Mouse (Mus musculus) megakaryocyte, embryonic 14.5 days (primary cell): ENCODE results near the gene Nup107. TPM values are rescaled to one million over a fixed set of nuclear protein-coding genes. Genes with fewer than 3 reads are reported as not detected.
"Not testable (repeated sequence)": the region's sequence is repeated elsewhere in the genome, so short reads cannot be mapped to it uniquely, and the experiment has no call there.

Source experiments
- H3K27me3 ChIP-seq: replicated peaks from 2 replicates; pipeline ENCODE3; 2012; ENCODE audit warnings: inconsistent platforms
- H3K36me3 ChIP-seq: replicated peaks from 2 replicates; pipeline ENCODE3; 2012; ENCODE audit warnings: low read length, inconsistent platforms, mixed read lengths
- H3K4me1 ChIP-seq: 2 replicates; pipeline ENCODE4 v1.6.1; 2012; ENCODE audit warnings: inconsistent platforms
- H3K4me3 ChIP-seq: replicated peaks from 2 replicates; pipeline ENCODE3; 2012; ENCODE audit warnings: moderate library complexity, mild to moderate bottlenecking, inconsistent platforms
- H3K9me3 ChIP-seq: 2 replicates; pipeline ENCODE4 v1.6.1; 2012; ENCODE audit warnings: inconsistent platforms
- FLI1 ChIP-seq: IDR thresholded peaks from 2 replicates; pipeline ENCODE4 v1.6.1; 2012; ENCODE audit warnings: low read length, inconsistent platforms, mixed read lengths
- GATA1 ChIP-seq: IDR thresholded peaks from 3 replicates; pipeline ENCODE4 v1.6.1; 2012; ENCODE audit warnings: mixed read lengths, low read length, inconsistent platforms, borderline replicate concordance
- polyA plus RNA-seq: library from polyadenylated mRNA; stranded (reverse); fragments of >175 nt; gene quantifications from 2 replicates; pipeline ENCODE4 v1.2.3, GENCODE M21; 2012; ENCODE audit warnings: low replicate concordance; ENCODE audit not compliant: insufficient read depth

Nup107 gene
- polyA plus RNA-seq, 1 experiment = 10.8 TPM

DNA sequence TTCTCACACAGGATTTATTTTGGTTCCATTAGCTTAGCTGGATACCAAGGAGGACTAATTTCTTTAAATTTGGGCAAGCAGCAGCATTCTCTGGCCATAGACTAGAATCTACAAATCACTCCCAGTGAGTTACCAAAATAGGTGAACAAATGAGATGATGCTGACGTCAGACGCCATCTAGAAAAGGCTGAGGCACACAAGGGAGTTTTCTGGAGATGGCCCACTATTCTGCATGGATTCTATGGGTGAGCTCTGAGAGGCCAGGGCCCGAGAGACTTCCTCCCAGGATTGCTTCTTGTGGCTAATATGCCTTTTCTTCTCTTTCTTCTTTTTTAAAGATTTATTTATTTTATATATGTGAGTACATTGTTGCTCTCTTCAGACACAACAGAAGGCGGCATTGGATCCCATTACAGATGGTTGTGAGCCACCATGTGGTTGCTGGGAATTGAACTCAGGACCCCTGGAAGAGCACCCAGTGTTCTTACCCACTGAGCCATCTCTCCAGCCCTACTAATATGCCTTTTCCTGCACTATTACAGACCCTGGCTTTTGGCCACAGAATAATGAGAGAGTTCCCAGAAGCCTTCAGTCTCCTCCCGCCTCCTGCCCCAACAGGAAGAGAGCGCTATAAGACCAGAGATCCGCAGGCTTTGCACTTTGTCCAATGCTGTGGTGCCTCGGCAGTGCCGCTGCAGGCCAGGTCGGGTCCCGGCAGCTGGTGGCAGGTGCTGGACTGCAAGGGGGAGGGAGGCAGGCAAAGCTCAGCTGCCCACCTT lies 27.2 kb downstream of the Nup107 start:
- peaks cover 90% of the 10 kb centered on the region for H3K36me3 ChIP-seq
- TF ChIP-seq FLI1 (no peak), GATA1 (no peak)
- no peaks in the 10 kb centered on the region for H3K9me3 ChIP-seq
- no peaks in the 10 kb centered on the region for H3K4me1 ChIP-seq
- H3K27me3 ChIP-seq = no peaks in the 10 kb centered on the region
- H3K4me3 ChIP-seq = no peak overlapping the region

GRCm38 (mm10) chr10:117764598-117764997 lies 27.9 kb downstream of the Nup107 start:
- Histone ChIP-seq H3K36me3 (peaks cover 90% of the 10 kb centered on the region), H3K27me3 (no peaks in the 10 kb centered on the region), H3K9me3 (no peaks in the 10 kb centered on the region), H3K4me3 (no peak overlapping the region), H3K4me1 (no peaks in the 10 kb centered on the region)
- TF ChIP-seq FLI1 (no peak), GATA1 (no peak)

DNA sequence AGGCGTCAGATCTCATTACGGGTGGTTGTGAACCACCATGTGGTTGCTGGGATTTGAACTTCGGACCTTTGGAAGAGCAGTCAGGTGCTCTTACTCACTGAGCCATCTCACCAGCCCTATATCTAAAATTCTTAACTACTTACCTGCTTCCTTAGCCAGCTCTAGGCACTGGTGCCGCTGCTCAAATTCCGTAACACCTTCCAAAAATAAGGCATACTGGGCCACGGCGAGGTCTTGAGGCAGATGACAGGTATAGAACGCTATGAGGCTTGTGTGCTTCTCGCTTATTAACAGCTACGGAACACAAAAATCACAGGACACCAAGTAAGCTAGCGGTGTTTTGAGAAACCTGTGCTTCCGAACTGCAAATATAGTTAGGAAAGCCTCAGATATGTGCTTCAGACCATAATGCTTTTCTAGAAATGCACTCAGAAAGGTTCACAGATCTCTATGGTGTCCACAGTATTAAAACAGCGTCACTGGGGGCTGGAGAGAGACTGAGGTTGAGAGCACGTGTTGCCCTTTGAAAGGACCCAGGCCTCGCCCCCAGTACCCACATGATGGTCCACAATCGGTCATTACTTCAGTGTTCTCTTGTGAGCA lies 28.8 kb downstream of the Nup107 start:
- peaks cover 95% of the 10 kb centered on the region for H3K36me3 ChIP-seq
- H3K4me3 ChIP-seq = no peak overlapping the region
- TF ChIP-seq GATA1 (no peak), FLI1 (no peak)
- no peaks in the 10 kb centered on the region for H3K9me3 ChIP-seq
- no peaks in the 10 kb centered on the region for H3K27me3 ChIP-seq
- H3K4me1 ChIP-seq = no peaks in the 10 kb centered on the region

GRCm38 (mm10) chr10:117762966-117763365 lies 29.5 kb downstream of the Nup107 start:
- H3K36me3 ChIP-seq = peaks cover 95% of the 10 kb centered on the region
- no peak overlapping the region for H3K4me3 ChIP-seq

GRCm38 (mm10) chr10:117762281-117762830 lies 30.1 kb downstream of the Nup107 start:
- Histone ChIP-seq H3K9me3 (no peaks in the 10 kb centered on the region), H3K4me1 (no peaks in the 10 kb centered on the region), H3K36me3 (peaks cover 95% of the 10 kb centered on the region), H3K4me3 (no peak overlapping the region), H3K27me3 (no peaks in the 10 kb centered on the region)
- TF ChIP-seq GATA1 = no peak
- no peak for TF ChIP-seq FLI1

More at GRCm38 (mm10) chr10:117762966-117763365, 29.5 kb downstream of the Nup107 start:
- Histone ChIP-seq H3K27me3 (no peaks in the 10 kb centered on the region), H3K9me3 (no peaks in the 10 kb centered on the region), H3K4me1 (no peaks in the 10 kb centered on the region)
- no peak for TF ChIP-seq GATA1
- no peak for TF ChIP-seq FLI1

DNA sequence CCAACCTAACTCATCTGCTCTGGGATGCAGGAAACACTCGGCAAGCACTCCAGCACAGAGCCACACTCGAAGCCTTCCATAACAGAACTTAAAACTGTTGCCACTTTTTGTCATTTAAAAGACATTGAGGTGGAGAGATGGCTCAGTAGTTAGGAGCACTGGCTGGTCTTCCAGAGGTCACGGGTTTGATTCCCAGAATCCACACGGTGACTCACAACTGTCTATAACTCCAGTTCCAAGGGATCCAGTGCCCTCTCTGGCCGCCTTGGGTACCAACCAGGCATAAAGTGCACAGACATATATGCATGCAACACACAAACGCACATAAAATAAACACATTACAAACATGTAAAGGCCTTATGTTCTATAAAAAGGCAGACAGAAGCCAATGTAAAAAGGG lies 31.0 kb downstream of the Nup107 start:
- Histone ChIP-seq H3K36me3 (peaks cover 97% of the 10 kb centered on the region), H3K27me3 (no peaks in the 10 kb centered on the region), H3K9me3 (no peaks in the 10 kb centered on the region), H3K4me1 (no peaks in the 10 kb centered on the region), H3K4me3 (no peak overlapping the region)
- TF ChIP-seq GATA1 = no peak
- no peak for TF ChIP-seq FLI1

- H3K4me3 ChIP-seq = no peak overlapping the region
- peaks cover 2% of the 10 kb centered on the region for H3K4me1 ChIP-seq
- H3K27me3 ChIP-seq = no peaks in the 10 kb centered on the region
- TF ChIP-seq FLI1 (no peak), GATA1 (no peak)
- no peaks in the 10 kb centered on the region for H3K9me3 ChIP-seq
- peaks cover 97% of the 10 kb centered on the region for H3K36me3 ChIP-seq
These were observed 31.6 kb downstream of the Nup107 start for GRCm38 (mm10) chr10:117760831-117761335.

GRCm38 (mm10) chr10:117759844-117760630 lies 32.5 kb downstream of the Nup107 start:
- Histone ChIP-seq H3K27me3 (no peaks in the 10 kb centered on the region), H3K36me3 (peaks cover 97% of the 10 kb centered on the region), H3K4me3 (no peak overlapping the region), H3K9me3 (no peaks in the 10 kb centered on the region), H3K4me1 (peaks cover 11% of the 10 kb centered on the region)
- TF ChIP-seq FLI1 (no peak), GATA1 (no peak)

- H3K36me3 ChIP-seq = peaks cover 97% of the 10 kb centered on the region
- H3K4me3 ChIP-seq = no peak overlapping the region
- H3K4me1 ChIP-seq = peaks cover 16% of the 10 kb centered on the region
- no peaks in the 10 kb centered on the region for H3K27me3 ChIP-seq
- H3K9me3 ChIP-seq = no peaks in the 10 kb centered on the region
- TF ChIP-seq GATA1 = no peak
- no peak for TF ChIP-seq FLI1
These were observed 33.5 kb downstream of the Nup107 start for GRCm38 (mm10) chr10:117758749-117759727.

GRCm38 (mm10) chr10:117758344-117758743 lies 34.2 kb downstream of the Nup107 start:
- not testable (repeated sequence) for H3K4me3 ChIP-seq, H3K9me3 ChIP-seq, H3K27me3 ChIP-seq
- peaks cover 16% of the 10 kb centered on the region for H3K4me1 ChIP-seq
- peaks cover 94% of the 10 kb centered on the region for H3K36me3 ChIP-seq
